Mouse (Mus musculus) heart, embryonic 16.5 days (tissue): ENCODE data around the gene Atxn1. TPM values are rescaled to one million over a fixed set of nuclear protein-coding genes. Genes with fewer than 3 reads are reported as not detected.

ENCODE experiments used
- ATAC-seq: fragments of 200-750 bp; cut with Nextera tagmentation; replicated peaks from 2 replicates; pipeline ENCODE4 v1.8.0; 2017; ENCODE audit warnings: moderate number of reproducible peaks; ENCODE audit not compliant: insufficient read depth, low FRiP score; ENCODE audit errors: extremely low read depth
- H3K27ac ChIP-seq: fragments of 300-500 bp; sonication (generic); 2 replicates; pipeline ENCODE4 v1.5.1; 2014; ENCODE audit warnings: mild to moderate bottlenecking, low read length, control low read depth, moderate library complexity
- H3K27me3 ChIP-seq: fragments of 300-500 bp; sonication (generic); 2 replicates; pipeline ENCODE4 v1.6.1; 2014; ENCODE audit warnings: low read length, mixed read lengths; ENCODE audit not compliant: control insufficient read depth, insufficient read depth
- H3K36me3 ChIP-seq: fragments of 300-500 bp; sonication (generic); 2 replicates; pipeline ENCODE4 v1.6.1; 2014; ENCODE audit not compliant: control insufficient read depth, insufficient read depth
- H3K4me1 ChIP-seq: fragments of 300-500 bp; sonication (generic); 2 replicates; pipeline ENCODE4 v1.6.1; 2014; ENCODE audit warnings: low read length, mixed read lengths; ENCODE audit not compliant: control insufficient read depth, insufficient read depth
- H3K4me2 ChIP-seq: fragments of 300-500 bp; sonication (generic); 2 replicates; pipeline ENCODE4 v1.6.1; 2014; ENCODE audit warnings: low read depth, mild to moderate bottlenecking, control low read depth, low read length
- H3K4me3 ChIP-seq: fragments of 300-500 bp; sonication (generic); 2 replicates; pipeline ENCODE4 v1.5.1; 2014; ENCODE audit warnings: mild to moderate bottlenecking, control low read depth, low read length
- H3K9ac ChIP-seq: fragments of 300-500 bp; sonication (generic); 2 replicates; pipeline ENCODE4 v1.6.1; 2014; ENCODE audit warnings: low read length, control low read depth
- H3K9me3 ChIP-seq: fragments of 300-500 bp; sonication (generic); replicated peaks from 2 replicates; pipeline ENCODE4 v1.6.1; 2016; ENCODE audit warnings: low read length; ENCODE audit not compliant: control insufficient read depth
- WGBS: fragments of 180-500 bp; shearing (Covaris S2); extraction: QIAGEN DNeasy Blood & Tissue Kit; methylation state at CpG from one replicate; pipeline ENCODE4 v1.1.7; 2014; 5-methylcytosine and 5-hydroxymethylcytosine counted together
- polyA plus RNA-seq: library from polyadenylated mRNA; unstranded; fragments of >200 nt; fragmentation: Nextera tagmentation; extraction: Ambion mirVana; gene quantifications from 2 replicates; pipeline ENCODE4 v1.2.1, GENCODE M21; 2015

Gene Atxn1
- polyA plus RNA-seq, 1 experiment from 2014 or later = 7.2 TPM

DNA sequence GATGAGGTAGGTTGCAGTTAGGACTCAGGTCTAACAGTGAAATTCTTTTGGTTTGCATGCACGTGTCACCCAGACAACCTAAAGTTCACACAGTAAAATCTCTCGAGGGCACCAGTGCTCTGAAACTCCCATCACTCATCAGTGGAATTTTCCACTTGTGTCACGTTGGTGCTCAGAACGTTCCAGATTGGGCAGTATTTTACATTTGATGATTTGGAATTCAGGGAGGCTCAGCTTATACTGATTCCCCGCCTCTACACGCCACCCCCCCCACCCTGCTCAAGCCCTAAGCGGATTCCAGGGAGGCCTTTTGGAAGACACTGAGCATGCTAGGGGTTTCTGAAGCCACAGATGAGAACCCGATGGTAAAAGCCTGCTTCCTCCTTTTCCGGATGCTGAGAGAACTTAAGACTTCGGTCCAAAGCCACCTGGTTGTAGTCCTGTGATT lies 81.0 kb downstream of the Atxn1 start:
- Histone ChIP-seq H3K4me3 (no peak overlapping the region), H3K9ac (no peak overlapping the region), H3K4me2 (no peak overlapping the region), H3K36me3 (no peaks in the 10 kb centered on the region), H3K27ac (no peak overlapping the region), H3K9me3 (no peaks in the 10 kb centered on the region), H3K4me1 (peaks cover 9% of the 10 kb centered on the region), H3K27me3 (no peaks in the 10 kb centered on the region)
- ATAC-seq = no peak
- WGBS = 61% methylated on average over 10 of the region's 10 CpGs

DNA sequence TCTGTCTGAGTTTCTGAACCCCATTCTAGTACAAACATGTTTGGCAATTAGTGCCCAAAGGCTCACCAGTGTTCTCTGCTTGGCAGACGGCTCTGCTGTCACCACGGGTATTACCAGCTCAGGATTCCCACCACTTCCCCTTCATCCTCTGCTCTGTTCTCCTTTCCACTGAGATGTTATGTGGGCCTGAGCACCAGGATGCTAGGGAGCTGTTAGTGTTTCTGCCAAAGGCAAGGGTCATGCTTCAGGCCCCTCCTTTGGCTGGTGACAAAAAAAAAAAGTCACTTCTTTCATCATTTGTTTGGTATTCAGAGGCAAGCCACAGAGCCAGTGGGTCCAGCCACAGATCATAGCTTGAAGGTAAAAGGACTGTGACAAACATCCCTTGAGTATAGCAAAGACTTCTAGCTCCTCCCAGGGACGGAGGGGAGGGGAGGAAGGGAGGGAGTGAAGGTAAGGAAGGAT lies 81.8 kb downstream of the Atxn1 start:
- H3K4me2 ChIP-seq = no peak overlapping the region
- WGBS = 48% methylated on average over 3 of the region's 3 CpGs
- H3K4me1 ChIP-seq = peaks cover 9% of the 10 kb centered on the region
- H3K9ac ChIP-seq = no peak overlapping the region
- H3K9me3 ChIP-seq = no peaks in the 10 kb centered on the region
- H3K27ac ChIP-seq = no peak overlapping the region
- no peaks in the 10 kb centered on the region for H3K36me3 ChIP-seq
- H3K4me3 ChIP-seq = no peak overlapping the region
- no peaks in the 10 kb centered on the region for H3K27me3 ChIP-seq
- no peak for ATAC-seq

DNA sequence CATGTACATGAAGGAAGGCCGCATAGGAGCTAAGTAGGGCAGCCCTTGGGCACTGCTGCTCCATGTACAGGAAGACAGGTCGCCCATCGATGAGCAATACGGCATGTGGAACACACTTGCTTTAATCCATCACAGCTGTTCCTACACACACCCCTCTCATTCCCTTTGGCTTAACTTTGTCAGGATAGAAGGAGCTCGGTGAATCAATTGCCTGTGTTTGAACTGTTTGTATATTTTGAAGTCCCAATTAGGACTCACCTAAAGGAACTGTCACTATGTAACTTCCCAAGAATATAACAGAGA lies 84.3 kb downstream of the Atxn1 start:
- Histone ChIP-seq H3K27me3 (no peaks in the 10 kb centered on the region), H3K27ac (no peak overlapping the region), H3K36me3 (no peaks in the 10 kb centered on the region), H3K4me2 (no peak overlapping the region), H3K9me3 (no peaks in the 10 kb centered on the region), H3K9ac (no peak overlapping the region), H3K4me1 (peaks cover 9% of the 10 kb centered on the region), H3K4me3 (no peak overlapping the region)
- WGBS = 88% methylated on average over 5 of the region's 5 CpGs
- ATAC-seq = no peak

GRCm38 (mm10) chr13:45879746-45880542 lies 84.9 kb downstream of the Atxn1 start:
- no peaks in the 10 kb centered on the region for H3K9me3 ChIP-seq
- no peak for ATAC-seq
- peaks cover 9% of the 10 kb centered on the region for H3K4me1 ChIP-seq
- no peaks in the 10 kb centered on the region for H3K27me3 ChIP-seq
- no peak overlapping the region for H3K9ac ChIP-seq
- no peak overlapping the region for H3K4me2 ChIP-seq
- H3K36me3 ChIP-seq = no peaks in the 10 kb centered on the region
- no peak overlapping the region for H3K27ac ChIP-seq
- 81% methylated on average over 14 of the region's 14 CpGs for WGBS
- no peak overlapping the region for H3K4me3 ChIP-seq

DNA sequence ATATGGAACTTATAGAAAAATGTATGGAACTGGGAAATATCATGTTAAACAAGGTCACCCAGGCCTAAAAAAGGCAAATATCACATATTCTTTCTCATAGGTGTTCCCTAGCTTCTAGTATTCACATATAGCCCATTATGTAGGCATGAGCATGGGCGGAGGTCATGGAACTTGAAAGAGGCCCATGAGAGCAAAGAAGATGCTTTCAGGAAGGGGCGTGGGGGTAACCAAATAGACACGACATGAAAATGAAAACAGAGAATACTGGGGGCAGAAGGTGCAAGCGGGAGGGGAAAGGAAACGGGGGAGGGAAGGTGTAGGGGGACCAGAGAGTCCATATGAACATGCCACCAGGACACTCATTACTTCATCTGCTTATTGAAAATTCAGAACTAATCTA lies 87.9 kb downstream of the Atxn1 start:
- no peaks in the 10 kb centered on the region for H3K27me3 ChIP-seq
- H3K9me3 ChIP-seq = no peaks in the 10 kb centered on the region
- peaks cover 8% of the 10 kb centered on the region for H3K4me1 ChIP-seq
- no peaks in the 10 kb centered on the region for H3K36me3 ChIP-seq
- no peak for ATAC-seq
- no peak overlapping the region for H3K27ac ChIP-seq
- H3K4me3 ChIP-seq = no peak overlapping the region
- 76% methylated on average over 5 of the region's 5 CpGs for WGBS
- no peak overlapping the region for H3K9ac ChIP-seq
- H3K4me2 ChIP-seq = no peak overlapping the region

GRCm38 (mm10) chr13:45876368-45876760 lies 88.4 kb downstream of the Atxn1 start:
- Histone ChIP-seq H3K27ac (no peak overlapping the region), H3K4me1 (peaks cover 8% of the 10 kb centered on the region), H3K36me3 (no peaks in the 10 kb centered on the region), H3K4me2 (no peak overlapping the region), H3K9ac (no peak overlapping the region), H3K27me3 (no peaks in the 10 kb centered on the region), H3K9me3 (no peaks in the 10 kb centered on the region), H3K4me3 (no peak overlapping the region)
- WGBS = 84% methylated on average over 2 of the region's 2 CpGs
- no peak for ATAC-seq

DNA sequence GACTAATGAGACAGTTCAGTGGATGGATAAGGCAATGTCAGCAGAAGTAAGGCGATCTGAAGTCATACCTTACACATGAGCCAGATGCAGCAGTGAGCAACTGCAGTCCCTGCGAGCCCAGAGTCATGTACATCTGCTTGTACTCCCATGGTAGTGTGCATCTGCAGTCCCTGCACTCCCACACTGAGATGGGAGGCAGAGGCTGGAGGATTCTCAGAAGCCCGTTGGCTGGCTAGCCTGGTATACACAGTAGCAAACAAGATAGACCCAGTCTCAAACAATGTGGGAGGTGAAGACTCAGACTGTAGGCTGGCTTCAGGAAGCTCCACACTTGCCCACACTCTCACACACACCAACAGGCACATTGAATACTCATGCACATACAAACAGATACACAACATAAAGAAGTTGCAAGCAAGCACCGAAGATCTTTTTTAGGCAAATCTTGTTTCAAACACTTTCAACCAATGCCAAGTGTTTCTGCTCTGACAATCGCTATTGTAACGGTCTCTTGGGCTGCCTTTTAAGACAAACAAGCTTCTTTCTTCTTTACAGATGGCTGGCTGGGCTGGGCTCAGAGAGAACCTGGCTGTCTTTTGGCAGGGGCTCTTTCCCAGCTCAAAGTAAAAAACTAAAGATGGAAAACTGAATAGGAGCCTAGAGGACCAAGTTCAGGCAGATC lies 89.0 kb downstream of the Atxn1 start:
- no peaks in the 10 kb centered on the region for H3K9me3 ChIP-seq
- no peaks in the 10 kb centered on the region for H3K36me3 ChIP-seq
- H3K4me3 ChIP-seq = no peak overlapping the region
- no peak for ATAC-seq
- H3K4me2 ChIP-seq = no peak overlapping the region
- WGBS = 75% methylated on average over 6 of the region's 6 CpGs
- H3K27me3 ChIP-seq = no peaks in the 10 kb centered on the region
- H3K9ac ChIP-seq = no peak overlapping the region
- peaks cover 8% of the 10 kb centered on the region for H3K4me1 ChIP-seq
- H3K27ac ChIP-seq = peak overlapping the region; percentile 34; the same call in 1 of the 2 replicates

- H3K9me3 ChIP-seq = no peaks in the 10 kb centered on the region
- no peaks in the 10 kb centered on the region for H3K27me3 ChIP-seq
- no peak overlapping the region for H3K9ac ChIP-seq
- no peak for ATAC-seq
- H3K36me3 ChIP-seq = no peaks in the 10 kb centered on the region
- 86% methylated on average over 4 of the region's 4 CpGs for WGBS
- H3K27ac ChIP-seq = no peak overlapping the region
- H3K4me2 ChIP-seq = no peak overlapping the region
- no peak overlapping the region for H3K4me3 ChIP-seq
- H3K4me1 ChIP-seq = 0 out of 2 replicates have a peak, but pooled peaks cover 3% of the 10 kb centered on the region
These were observed 90.6 kb downstream of the Atxn1 start for GRCm38 (mm10) chr13:45874196-45874595.

DNA sequence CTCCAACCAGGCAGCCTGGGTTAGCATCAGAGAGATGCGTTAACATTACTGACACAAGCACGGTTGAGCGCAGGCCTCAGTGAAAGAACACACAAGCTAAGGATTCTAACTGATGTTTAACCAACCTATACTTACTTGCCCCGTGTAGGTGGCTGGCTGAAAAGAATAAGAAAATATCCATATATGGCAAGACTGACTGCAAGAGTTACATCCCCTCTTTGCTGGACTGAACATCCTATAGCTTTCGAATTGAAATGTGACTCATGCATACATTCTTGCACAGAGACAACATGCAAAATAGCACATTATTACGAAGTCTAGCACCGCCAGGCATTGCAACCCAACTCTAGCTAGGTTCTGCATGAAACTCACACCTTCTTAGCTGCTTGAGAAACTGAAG lies 91.8 kb downstream of the Atxn1 start:
- Histone ChIP-seq H3K4me1 (0 out of 2 replicates have a peak, but pooled peaks cover 3% of the 10 kb centered on the region), H3K4me2 (no peak overlapping the region), H3K27ac (no peak overlapping the region), H3K36me3 (no peaks in the 10 kb centered on the region), H3K9me3 (no peaks in the 10 kb centered on the region), H3K4me3 (no peak overlapping the region), H3K9ac (no peak overlapping the region), H3K27me3 (no peaks in the 10 kb centered on the region)
- no peak for ATAC-seq
- 89% methylated on average over 7 of the region's 7 CpGs for WGBS
